Mouse (Mus musculus) MEL (cell line): ENCODE measurements at regions not wholly inside any gene's neighbourhood (a gene's known extent, or its start where the extent isn't known, plus 50 kb on each side); places are given as distances from the start of the nearest gene placed in this dataset.

Experiments
- DNase-seq: peaks from one replicate; pipeline ENCODE4 v3.0.0; 2011; ENCODE audit warnings: low read depth, low spot score
- H3K27ac ChIP-seq: 2 replicates; pipeline ENCODE4 v1.5.1; 2012; ENCODE audit warnings: low read depth, mild to moderate bottlenecking, control low read depth, low read length, moderate library complexity; ENCODE audit not compliant: control insufficient read depth
- H3K27me3 ChIP-seq, 2 experiments: fragments of 150-350 bp in 1 of 2; sonication (generic) in 1 of 2; 2 replicates each; pipeline ENCODE4 v1.6.1; 2012; ENCODE audit warnings: low read length in 2 of 2, mild to moderate bottlenecking in 2 of 2, improper control_type of control experiment in 1 of 2, moderate library complexity in 1 of 2; ENCODE audit not compliant: insufficient read depth in 2 of 2, control insufficient read depth in 1 of 2
- H3K36me3 ChIP-seq, 2 experiments: 2 replicates each; pipeline ENCODE4 v1.6.1; 2012 to 2014; ENCODE audit warnings: low read length in 2 of 2, improper control_type of control experiment in 1 of 2, inconsistent platforms in 1 of 2, mild to moderate bottlenecking in 1 of 2; ENCODE audit not compliant: insufficient read depth in 2 of 2, control insufficient read depth in 1 of 2
- H3K4me1 ChIP-seq, 2 experiments: fragments of 150-350 bp in 1 of 2; sonication (generic) in 1 of 2; 2 replicates each; pipeline ENCODE4 v1.6.1; 2012; ENCODE audit warnings: low read length in 2 of 2, improper control_type of control experiment in 1 of 2, mild to moderate bottlenecking in 1 of 2; ENCODE audit not compliant: insufficient read depth in 2 of 2, control insufficient read depth in 1 of 2
- H3K4me3 ChIP-seq, 2 experiments: fragments of 150-350 bp in 1 of 2; sonication (generic) in 1 of 2; 2 replicates each; pipeline ENCODE4 v1.5.1; 2012; ENCODE audit warnings: low read depth in 2 of 2, low read length in 2 of 2, mild to moderate bottlenecking in 2 of 2, moderate library complexity in 2 of 2, control low read depth in 1 of 2, improper control_type of control experiment in 1 of 2; ENCODE audit not compliant: control insufficient read depth in 1 of 2, insufficient read depth in 1 of 2
- H3K79me2 ChIP-seq: 2 replicates; pipeline ENCODE4 v1.6.1; 2012; ENCODE audit warnings: mild to moderate bottlenecking, low read length, moderate library complexity; ENCODE audit not compliant: control insufficient read depth, poor library complexity, insufficient read depth
- H3K9ac ChIP-seq: 2 replicates; pipeline ENCODE4 v1.6.1; 2012; ENCODE audit warnings: low read depth, mild to moderate bottlenecking, control low read depth, low read length, moderate library complexity; ENCODE audit not compliant: control insufficient read depth, poor library complexity, severe bottlenecking
- H3K9me3 ChIP-seq: fragments of 150-350 bp; sonication (generic); replicated peaks from 2 replicates; pipeline ENCODE4 v1.6.1; 2012; ENCODE audit warnings: mild to moderate bottlenecking, low read length, improper control_type of control experiment, moderate library complexity; ENCODE audit not compliant: insufficient read depth
- BHLHE40 ChIP-seq: IDR thresholded peaks from 2 replicates; pipeline ENCODE4 v1.6.1; 2012; ENCODE audit warnings: low read depth, mild to moderate bottlenecking, inconsistent platforms, low read length, improper control_type of control experiment, borderline replicate concordance
- CHD1 ChIP-seq: IDR thresholded peaks from 2 replicates; pipeline ENCODE4 v1.6.1; 2012; ENCODE audit warnings: low read depth, mild to moderate bottlenecking, inconsistent platforms, low read length, improper control_type of control experiment
- CHD2 ChIP-seq: IDR thresholded peaks from 2 replicates; pipeline ENCODE4 v1.6.1; 2011; ENCODE audit warnings: low read length, improper control_type of control experiment
- ELF1 ChIP-seq: IDR thresholded peaks from 2 replicates; pipeline ENCODE4 v1.6.1; 2014; ENCODE audit warnings: low read depth, mild to moderate bottlenecking, inconsistent platforms, low read length, improper control_type of control experiment, moderate library complexity
- EP300 ChIP-seq, 2 experiments: IDR thresholded peaks; 2 replicates each; pipeline ENCODE4 v1.6.1; 2011; ENCODE audit warnings: improper control_type of control experiment in 2 of 2, low read length in 2 of 2, low read depth in 1 of 2, mild to moderate bottlenecking in 1 of 2
- JUND ChIP-seq: IDR thresholded peaks from 2 replicates; pipeline ENCODE4 v1.6.1; 2011; ENCODE audit warnings: low read depth, mild to moderate bottlenecking, improper control_type of control experiment, low read length
- MAFK ChIP-seq: IDR thresholded peaks from 2 replicates; pipeline ENCODE4 v1.6.1; 2011; ENCODE audit warnings: low read depth, mild to moderate bottlenecking, low read length, improper control_type of control experiment, borderline replicate concordance
- MEF2A ChIP-seq: IDR thresholded peaks from 2 replicates; pipeline ENCODE4 v1.6.1; 2014; ENCODE audit warnings: low read depth, mild to moderate bottlenecking, inconsistent platforms, low read length, improper control_type of control experiment; ENCODE audit not compliant: poor library complexity, insufficient replicate concordance, severe bottlenecking; ENCODE audit errors: extremely low read depth
- POLR2AphosphoS5 ChIP-seq: IDR thresholded peaks from 2 replicates; pipeline ENCODE4 v1.6.1; 2012; ENCODE audit warnings: low read depth, borderline replicate concordance, mild to moderate bottlenecking, inconsistent platforms, low read length, moderate library complexity, mixed read lengths
- RAD21 ChIP-seq: IDR thresholded peaks from 2 replicates; pipeline ENCODE4 v1.6.1; 2011; ENCODE audit warnings: mild to moderate bottlenecking, low read depth, low read length, improper control_type of control experiment
- RCOR1 ChIP-seq: IDR thresholded peaks from 2 replicates; pipeline ENCODE4 v1.6.1; 2012; ENCODE audit warnings: low read depth, mild to moderate bottlenecking, inconsistent platforms, low read length, improper control_type of control experiment
- SIN3A ChIP-seq: IDR thresholded peaks from 2 replicates; pipeline ENCODE4 v1.6.1; 2012; ENCODE audit warnings: low read length, improper control_type of control experiment, inconsistent platforms
- TBP ChIP-seq: IDR thresholded peaks from 2 replicates; pipeline ENCODE4 v1.8.0; 2011; ENCODE audit warnings: low read depth, low read length, improper control_type of control experiment
- TCF12 ChIP-seq: IDR thresholded peaks from 2 replicates; pipeline ENCODE4 v1.6.1; 2014; ENCODE audit warnings: low read depth, mild to moderate bottlenecking, inconsistent platforms, low read length, improper control_type of control experiment, moderate library complexity
- USF1 ChIP-seq: IDR thresholded peaks from 2 replicates; pipeline ENCODE4 v1.6.1; 2014; ENCODE audit warnings: low read depth, mild to moderate bottlenecking, inconsistent platforms, low read length, improper control_type of control experiment, moderate library complexity
- USF2 ChIP-seq, 2 experiments: IDR thresholded peaks; 2 replicates each; pipeline ENCODE4 v1.6.1; 2011 to 2012; ENCODE audit warnings: improper control_type of control experiment in 2 of 2, low read length in 2 of 2, borderline replicate concordance in 1 of 2, inconsistent platforms in 1 of 2, low read depth in 1 of 2, mild to moderate bottlenecking in 1 of 2; ENCODE audit not compliant: insufficient read depth in 1 of 2
- ZC3H11A ChIP-seq: IDR thresholded peaks from 2 replicates; pipeline ENCODE4 v1.6.1; 2012; ENCODE audit warnings: low read depth, mild to moderate bottlenecking, inconsistent platforms, low read length, improper control_type of control experiment
- ZKSCAN1 ChIP-seq: IDR thresholded peaks from 2 replicates; pipeline ENCODE4 v1.6.1; 2012; ENCODE audit warnings: low read depth, mild to moderate bottlenecking, inconsistent platforms, low read length, improper control_type of control experiment, moderate library complexity
- ZNF384 ChIP-seq: IDR thresholded peaks from 2 replicates; pipeline ENCODE4 v1.6.1; 2012; ENCODE audit warnings: low read depth, mild to moderate bottlenecking, inconsistent platforms, low read length, improper control_type of control experiment

GRCm38 (mm10) chr9:5822234-5822633 lies 346.1 kb upstream of the Pdgfd start:
- Histone ChIP-seq H3K79me2 (no peaks in the 10 kb centered on the region), H3K4me3 (no peak overlapping the region), H3K27ac (no peak overlapping the region), H3K4me1 (no peaks in the 10 kb centered on the region), H3K9me3 (no peaks in the 10 kb centered on the region), H3K9ac (no peak overlapping the region), H3K36me3 (no peaks in the 10 kb centered on the region), H3K27me3 (no peaks in the 10 kb centered on the region)
- TF ChIP-seq RAD21 (no peak), USF1 (no peak), MEF2A (no peak), RCOR1 (no peak), ZKSCAN1 (no peak), ELF1 (no peak), USF2 (IDR thresholded peaks at IDR 0.05; ENCODE audit: borderline replicate concordance in 1 of 2, insufficient read depth in 1 of 2, low read depth in 1 of 2, low read length in 2 of 2) (no peak), BHLHE40 (no peak), CHD1 (no peak), ZC3H11A (no peak), SIN3A (no peak), EP300 (IDR thresholded peaks at IDR 0.05; ENCODE audit: low read depth in 1 of 2, low read length in 2 of 2) (no peak), TCF12 (no peak), MAFK (no peak), ZNF384 (no peak), TBP (no peak), CHD2 (no peak), POLR2AphosphoS5 (no peak), JUND (no peak)
- DNase-seq: no peak

- no peak overlapping the region for H3K27ac ChIP-seq
- H3K4me3 ChIP-seq: no peak overlapping the region
- H3K79me2 ChIP-seq: no peaks in the 10 kb centered on the region
- no peaks in the 10 kb centered on the region for H3K9me3 ChIP-seq
- TF ChIP-seq CHD1: no peak
- DNase-seq: no peak
- no peaks in the 10 kb centered on the region for H3K4me1 ChIP-seq
- no peak overlapping the region for H3K9ac ChIP-seq
- H3K27me3 ChIP-seq: no peaks in the 10 kb centered on the region
- H3K36me3 ChIP-seq: no peaks in the 10 kb centered on the region
Observed at GRCm38 (mm10) chr9:5828871-5829270, 339.5 kb upstream of the Pdgfd start.
